Mouse (Mus musculus) erythroblast, embryonic 14.5 days (primary cell): ENCODE measurements at regions not wholly inside any gene's neighbourhood (a gene's known extent, or its start where the extent isn't known, plus 50 kb on each side); places are given as distances from the start of the nearest gene placed in this dataset.

Experiments
- GATA1 ChIP-seq: IDR thresholded peaks from 2 replicates; pipeline ENCODE4 v1.6.1; 2012; ENCODE audit warnings: low read length, inconsistent platforms, mixed read lengths
- TAL1 ChIP-seq: IDR thresholded peaks from 3 replicates; pipeline ENCODE4 v1.6.1; 2012; ENCODE audit warnings: low read length, inconsistent platforms, mixed read lengths

- TF ChIP-seq GATA1, result no peak
- no peak for TF ChIP-seq TAL1
Observed at GRCm38 (mm10) chrX:11863106-11863505, 297.0 kb downstream of the Bcor start.
